In genomic region chr17:15194894-15195461, GRCm38 (mm10) we compare ENCODE assay signal across 8 mouse cellular contexts.
DNase-seq lines count a peak whose midpoint lies in the region; ATAC-seq and TF ChIP-seq lines count a peak whose summit lies in the region.

No protein-coding gene starts in this region.

- no peak overlapping the region for H3K4me3 ChIP-seq in lung, postnatal 0 days (ENCODE audit: low read depth, low read length)
- no peak overlapping the region for H3K4me3 ChIP-seq in lung, adult 2 months (replicated peaks; ENCODE audit: extremely low read depth, low read depth, low read length)
- H3K4me3 ChIP-seq in gastrocnemius, adult 2 months, result no peak overlapping the region
- no peak overlapping the region for H3K4me3 ChIP-seq in liver, postnatal 0 days (ENCODE audit: low read depth, low read length)

- TF ChIP-seq POLR2A in lung, adult 2 months (IDR thresholded peaks at IDR 0.05; ENCODE audit: borderline replicate concordance, extremely low read depth, low read depth, low read length), result no peak

- H3K27me3 ChIP-seq in lung, postnatal 0 days (replicated peaks; ENCODE audit: insufficient read depth, low read length), result no peaks in the 10 kb centered on the region
- H3K27me3 ChIP-seq in liver, postnatal 0 days (ENCODE audit: insufficient read depth, low read length), result no peaks in the 10 kb centered on the region

- 27% methylated on average over 7 of the region's 7 CpGs for WGBS in lung, postnatal 0 days
- 59% methylated on average over 7 of the region's 7 CpGs for WGBS in lung, adult 2 months
- WGBS in liver, postnatal 0 days (ENCODE audit: insufficient replicate concordance), result 45% methylated on average over 7 of the region's 7 CpGs

- no peak overlapping the region for H3K4me2 ChIP-seq in lung, postnatal 0 days (replicated peaks; ENCODE audit: low read depth, low read length)
- no peak overlapping the region for H3K4me2 ChIP-seq in liver, postnatal 0 days (ENCODE audit: low read depth, low read length)

- no peak for TF ChIP-seq CTCF in lung, postnatal 0 days (IDR thresholded peaks at IDR 0.05)
- no peak for TF ChIP-seq CTCF in lung, adult 2 months (IDR thresholded peaks at IDR 0.05; ENCODE audit: insufficient read depth, low read length)
- no peak for TF ChIP-seq CTCF in gastrocnemius, adult 2 months (IDR thresholded peaks at IDR 0.05)
- TF ChIP-seq CTCF in liver, postnatal 0 days (IDR thresholded peaks at IDR 0.05; ENCODE audit: low read depth), result no peak

- H3K9ac ChIP-seq in lung, postnatal 0 days (replicated peaks; ENCODE audit: low read depth), result no peak overlapping the region
- 0 out of 2 replicates have a peak overlapping the region, but pooled peaks have one; percentile 5 for H3K9ac ChIP-seq in liver, postnatal 0 days (replicated peaks)

- ATAC-seq in lung, postnatal 0 days, result 0 out of 2 replicates have a peak, but pooled peaks have one; percentile 10
- no peak for ATAC-seq in liver, postnatal 0 days
- no peak for ATAC-seq in megakaryocyte-erythroid progenitor cell, adult 5-6 weeks (replicated peaks; ENCODE audit: low FRiP score, low TSS enrichment, poor library complexity, severe bottlenecking)

- no peaks in the 10 kb centered on the region for H3K9me3 ChIP-seq in lung, postnatal 0 days (ENCODE audit: low read length)
- H3K9me3 ChIP-seq in liver, postnatal 0 days (ENCODE audit: low read length), result no peaks in the 10 kb centered on the region

- H3K27ac ChIP-seq in lung, postnatal 0 days (ENCODE audit: low read length), result no peak overlapping the region
- H3K27ac ChIP-seq in gastrocnemius, adult 2 months, result peak overlapping the region; percentile 88
- no peak overlapping the region for H3K27ac ChIP-seq in liver, postnatal 0 days (ENCODE audit: low read depth)

- H3K4me1 ChIP-seq in lung, postnatal 0 days (ENCODE audit: insufficient read depth, low read depth, low read length), result peaks cover 14% of the 10 kb centered on the region; the same call in 1 of the 2 replicates
- H3K4me1 ChIP-seq in lung, adult 2 months (ENCODE audit: control insufficient read depth, insufficient read depth, low read length), result peaks cover 12% of the 10 kb centered on the region
- peaks cover 15% of the 10 kb centered on the region for H3K4me1 ChIP-seq in liver, postnatal 0 days (ENCODE audit: insufficient read depth)

- DNase-seq in lung, postnatal 0 days (ENCODE audit: low spot score), result peak; percentile 34
- no peak for DNase-seq in lung, adult 2 months
- DNase-seq in gastrocnemius, adult 2 months, result peak; percentile 94
- no peak for DNase-seq in liver, postnatal 0 days
- DNase-seq in yolk sac, embryonic 10.5 days (ENCODE audit: low spot score), result peak; percentile 41
- no peak for DNase-seq in frontal cortex, adult 2 months (ENCODE audit: extremely low spot score in 1 of 2, low spot score in 1 of 2)
- DNase-seq in thymus, postnatal 4 days, result no peak

- no peak for TF ChIP-seq EP300 in lung, postnatal 0 days (IDR thresholded peaks at IDR 0.05)
- no peak for TF ChIP-seq EP300 in liver, postnatal 0 days (IDR thresholded peaks at IDR 0.05; ENCODE audit: low read depth)

- intact Hi-C loops in gastrocnemius, adult 2 months (cut with DNase I), result loop anchor here (5.0 kb wide), 2 partner anchors 92 to 132 kb away; no protein-coding TSS in a partner anchor

- H3K36me3 ChIP-seq in lung, postnatal 0 days (ENCODE audit: insufficient read depth, low read length), result no peaks in the 10 kb centered on the region
- H3K36me3 ChIP-seq in liver, postnatal 0 days (replicated peaks; ENCODE audit: insufficient read depth, low read length), result no peaks in the 10 kb centered on the region

Comparison
In these comparisons a context has a peak if more than half of its experiments do, and no peak if none do; other contexts are left out.
1. DNase-seq: peak in lung, postnatal 0 days (single experiment), gastrocnemius, adult 2 months (single experiment) and yolk sac, embryonic 10.5 days (single experiment); none in lung, adult 2 months (single experiment), liver, postnatal 0 days (single experiment), frontal cortex, adult 2 months (0 of 2) and thymus, postnatal 4 days (single experiment).